Mouse (Mus musculus) heart, postnatal 0 days (tissue): Measurements from ENCODE around the gene Zfp710. TPM values are rescaled to one million over a fixed set of nuclear protein-coding genes. Genes with fewer than 3 reads are reported as not detected.

ENCODE experiments used
- ATAC-seq: fragments of 200-750 bp; cut with Nextera tagmentation; 2 replicates; pipeline ENCODE4 v1.8.0; 2017; ENCODE audit warnings: low read depth, moderate number of reproducible peaks, moderate library complexity; ENCODE audit not compliant: insufficient read depth
- DNase-seq: peaks from one replicate; pipeline ENCODE4 v3.0.0-alpha.2; 2016; ENCODE audit warnings: low spot score
- H3K27ac ChIP-seq: fragments of 300-500 bp; sonication (generic); 2 replicates; pipeline ENCODE4 v1.5.1; 2014; ENCODE audit warnings: low read depth, mild to moderate bottlenecking
- H3K27me3 ChIP-seq: fragments of 300-500 bp; sonication (generic); 2 replicates; pipeline ENCODE4 v1.6.1; 2014; ENCODE audit warnings: low read length, mixed read lengths; ENCODE audit not compliant: control insufficient read depth, insufficient read depth
- H3K36me3 ChIP-seq: fragments of 300-500 bp; sonication (generic); replicated peaks from 2 replicates; pipeline ENCODE4 v1.6.1; 2014; ENCODE audit warnings: low read length, mixed read lengths; ENCODE audit not compliant: control insufficient read depth, insufficient read depth
- H3K4me1 ChIP-seq: fragments of 300-500 bp; sonication (generic); 2 replicates; pipeline ENCODE4 v1.6.1; 2014; ENCODE audit warnings: antibody characterized with exemption; ENCODE audit not compliant: control insufficient read depth, insufficient read depth
- H3K4me2 ChIP-seq: fragments of 300-500 bp; sonication (generic); 2 replicates; pipeline ENCODE4 v1.6.1; 2014; ENCODE audit warnings: low read depth, mild to moderate bottlenecking, low read length, moderate library complexity
- H3K4me3 ChIP-seq: fragments of 300-500 bp; sonication (generic); 2 replicates; pipeline ENCODE4 v1.5.1; 2014; ENCODE audit warnings: low read depth, low read length
- H3K9ac ChIP-seq: fragments of 300-500 bp; sonication (generic); replicated peaks from 2 replicates; pipeline ENCODE4 v1.6.1; 2014; ENCODE audit warnings: low read depth, low read length, mixed read lengths
- H3K9me3 ChIP-seq: fragments of 300-500 bp; sonication (generic); replicated peaks from 2 replicates; pipeline ENCODE4 v1.6.1; 2016; ENCODE audit warnings: low read length; ENCODE audit not compliant: control insufficient read depth
- CTCF ChIP-seq: IDR thresholded peaks from 2 replicates; pipeline ENCODE4 v1.5.1; 2016; ENCODE audit warnings: antibody characterized with exemption, control low read depth, low read depth
- EP300 ChIP-seq: IDR thresholded peaks from 2 replicates; pipeline ENCODE4 v1.6.1; 2016; ENCODE audit warnings: antibody characterized with exemption, low read depth
- WGBS: fragments of 180-500 bp; shearing (Covaris S2); extraction: QIAGEN DNeasy Blood & Tissue Kit; methylation state at CpG from one replicate; pipeline ENCODE4 v1.1.7; 2014; 5-methylcytosine and 5-hydroxymethylcytosine counted together
- polyA plus RNA-seq: library from polyadenylated mRNA; unstranded; fragments of >200 nt; fragmentation: Nextera tagmentation; extraction: Ambion mirVana; gene quantifications from 2 replicates; pipeline ENCODE4 v1.2.1, GENCODE M21; 2015
- total RNA-seq: library from RNA; depleted of rRNA; stranded (reverse); fragments of >200 nt; gene quantifications from 2 replicates; pipeline ENCODE4 v1.2.3, GENCODE M21; 2014; ENCODE audit warnings: low replicate concordance

The Zfp710 gene
- total and polyA plus RNA-seq, 2 experiments from 2014 or later = 7.5 to 29.7 TPM

DNA sequence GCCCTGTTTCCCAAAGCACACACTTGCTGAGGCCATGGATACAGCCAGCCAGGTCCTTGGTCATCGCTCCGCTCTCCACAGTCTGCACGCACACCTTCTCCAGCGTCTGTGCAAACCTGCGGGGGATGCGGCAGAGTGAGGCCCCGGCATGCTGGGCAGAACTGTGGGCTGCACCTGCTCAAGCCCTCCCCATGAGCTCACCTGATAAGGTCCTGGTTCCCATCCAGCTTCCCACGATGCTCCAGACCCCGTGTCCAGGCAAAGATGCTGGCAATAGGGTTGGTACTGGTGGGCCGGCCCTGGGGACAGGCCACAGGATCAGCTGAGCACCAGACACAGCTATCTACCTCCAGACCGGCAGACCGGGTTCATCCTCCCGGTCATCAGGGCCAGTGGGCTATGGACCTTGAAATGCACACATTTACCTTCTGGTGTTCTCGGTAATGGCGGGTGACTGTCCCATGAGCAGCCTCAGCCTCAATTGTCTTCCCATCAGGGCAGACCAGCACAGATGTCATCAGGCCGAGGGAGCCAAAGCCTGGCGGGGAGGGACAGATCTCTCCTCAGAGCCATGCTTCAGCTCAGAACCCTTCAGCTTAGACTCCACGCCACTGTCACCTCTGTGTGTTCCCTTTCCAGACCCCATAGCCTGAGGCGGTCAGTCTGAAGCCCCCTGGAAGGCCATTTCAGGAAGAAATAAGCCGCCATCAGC, 71.1 kb downstream of the Zfp710 start:
- no peak for DNase-seq
- Histone ChIP-seq H3K4me1 (peaks cover 15% of the 10 kb centered on the region; the same call in 1 of the 2 replicates), H3K9me3 (no peaks in the 10 kb centered on the region), H3K27ac (no peak overlapping the region), H3K27me3 (no peaks in the 10 kb centered on the region), H3K9ac (no peak overlapping the region), H3K4me3 (no peak overlapping the region), H3K36me3 (peaks cover 100% of the 10 kb centered on the region), H3K4me2 (no peak overlapping the region)
- 86% methylated on average over 20 of the region's 20 CpGs for WGBS
- TF ChIP-seq CTCF = no peak
- TF ChIP-seq EP300 = no peak
- ATAC-seq = no peak

DNA sequence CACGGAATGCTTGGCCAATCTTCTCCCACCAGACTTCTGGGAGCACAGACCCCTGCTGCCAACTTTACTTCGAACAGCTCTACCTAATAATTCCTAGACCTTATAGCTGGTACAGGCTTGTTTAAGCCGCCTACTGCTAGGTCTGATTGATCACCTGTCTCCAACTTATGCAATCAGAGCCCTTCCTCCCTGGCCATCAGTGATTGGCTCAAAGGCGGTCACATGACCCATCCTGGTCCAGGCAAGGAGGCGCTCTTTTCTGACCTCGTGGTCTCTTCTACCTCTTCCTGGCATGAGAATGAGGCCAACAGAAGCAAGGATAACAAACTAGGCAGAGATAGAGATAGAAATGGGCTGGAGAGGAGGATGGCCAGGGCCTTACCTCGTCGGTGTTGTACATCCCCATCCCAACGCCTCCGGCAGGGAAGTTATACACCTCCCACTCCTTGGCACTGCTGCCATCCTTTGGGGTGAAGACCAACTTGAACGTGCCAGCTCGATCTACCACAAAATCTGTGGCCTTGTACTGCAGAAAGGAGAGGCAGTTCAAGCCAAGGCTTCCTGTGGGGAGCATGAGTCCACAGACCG, 73.9 kb downstream of the Zfp710 start:
- no peaks in the 10 kb centered on the region for H3K27me3 ChIP-seq
- no peak overlapping the region for H3K27ac ChIP-seq
- H3K4me3 ChIP-seq = no peak overlapping the region
- DNase-seq (no peak), ATAC-seq (no peak)
- no peak overlapping the region for H3K4me2 ChIP-seq
- H3K36me3 ChIP-seq = peaks cover 100% of the 10 kb centered on the region
- no peaks in the 10 kb centered on the region for H3K4me1 ChIP-seq
- no peaks in the 10 kb centered on the region for H3K9me3 ChIP-seq
- WGBS = 91% methylated on average over 13 of the region's 13 CpGs
- TF ChIP-seq CTCF (no peak), EP300 (no peak)
- H3K9ac ChIP-seq = no peak overlapping the region

DNA sequence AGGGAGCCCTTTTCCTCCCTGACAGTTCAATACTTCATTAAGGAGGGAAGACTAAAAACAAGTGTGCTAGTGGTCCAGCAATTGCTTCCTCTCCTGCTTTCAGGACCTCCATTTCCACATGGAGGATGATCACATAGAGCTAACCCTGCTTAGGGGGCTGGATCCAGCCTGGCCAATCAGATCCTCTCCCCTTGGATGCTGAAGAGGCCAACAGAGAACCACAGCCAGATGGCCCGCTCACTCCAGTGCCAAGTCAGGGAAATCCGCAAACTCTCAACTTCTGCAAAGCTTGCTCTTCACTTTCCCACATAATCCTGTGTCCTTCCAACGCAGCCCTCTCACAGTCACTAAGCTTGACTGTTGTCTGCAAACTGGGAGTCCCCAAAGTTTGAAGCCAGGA, 78.7 kb downstream of the Zfp710 start:
- TF ChIP-seq CTCF (no peak), EP300 (no peak)
- ATAC-seq (no peak), DNase-seq (no peak)
- H3K4me1 ChIP-seq = peaks cover 21% of the 10 kb centered on the region
- no peak overlapping the region for H3K27ac ChIP-seq
- H3K9me3 ChIP-seq = no peaks in the 10 kb centered on the region; the same call in 1 of the 2 replicates
- H3K9ac ChIP-seq = no peak overlapping the region
- no peaks in the 10 kb centered on the region for H3K27me3 ChIP-seq
- peaks cover 63% of the 10 kb centered on the region for H3K36me3 ChIP-seq
- 71% methylated on average over 3 of the region's 3 CpGs for WGBS
- H3K4me3 ChIP-seq = no peak overlapping the region
- no peak overlapping the region for H3K4me2 ChIP-seq

DNA sequence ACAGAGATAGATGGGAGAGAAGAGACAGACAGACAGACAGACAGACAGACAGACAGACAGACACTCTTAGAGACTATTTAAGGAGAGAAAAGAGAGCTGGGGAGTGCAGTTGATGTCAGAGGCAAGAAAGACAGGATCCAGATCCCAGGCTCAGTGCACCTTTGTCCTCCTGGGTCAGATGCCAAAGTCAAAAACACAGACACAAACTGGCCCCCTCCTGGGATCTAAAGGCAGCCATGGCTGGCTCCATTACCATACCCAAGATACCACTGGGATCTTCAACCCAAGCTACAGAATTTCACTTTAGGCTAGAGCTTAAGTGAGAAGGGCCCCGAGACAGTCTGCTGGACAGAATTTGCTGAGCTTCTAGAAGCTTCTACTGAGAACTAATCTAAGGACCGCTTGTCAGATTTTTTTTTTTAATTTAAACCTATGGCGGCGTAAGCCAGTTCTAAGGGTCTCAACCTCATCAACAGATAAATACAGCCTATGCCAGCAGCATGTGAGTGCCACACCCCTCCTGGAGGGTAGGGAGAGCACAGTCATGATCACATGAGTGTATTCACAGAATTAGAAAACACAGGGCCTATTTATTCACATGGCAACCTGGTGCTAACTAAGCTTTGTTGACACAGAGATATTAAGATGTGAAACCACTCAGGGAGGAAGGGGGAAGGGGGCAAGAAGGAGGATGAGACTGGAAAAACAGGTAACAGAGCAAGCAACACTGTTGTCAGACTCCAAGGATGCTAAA, 81.2 kb downstream of the Zfp710 start:
- Histone ChIP-seq H3K27me3 (no peaks in the 10 kb centered on the region), H3K9me3 (no peaks in the 10 kb centered on the region; the same call in 1 of the 2 replicates), H3K4me1 (peaks cover 32% of the 10 kb centered on the region), H3K27ac (peak overlapping the region; percentile 41), H3K4me2 (0 out of 2 replicates have a peak overlapping the region, but pooled peaks have one; percentile 2), H3K9ac (no peak overlapping the region), H3K36me3 (peaks cover 60% of the 10 kb centered on the region), H3K4me3 (no peak overlapping the region)
- DNase-seq (no peak), ATAC-seq (peak; percentile 31; the same call in 1 of the 2 replicates)
- WGBS = 86% methylated on average over 4 of the region's 4 CpGs
- no peak for TF ChIP-seq CTCF
- no peak for TF ChIP-seq EP300

DNA sequence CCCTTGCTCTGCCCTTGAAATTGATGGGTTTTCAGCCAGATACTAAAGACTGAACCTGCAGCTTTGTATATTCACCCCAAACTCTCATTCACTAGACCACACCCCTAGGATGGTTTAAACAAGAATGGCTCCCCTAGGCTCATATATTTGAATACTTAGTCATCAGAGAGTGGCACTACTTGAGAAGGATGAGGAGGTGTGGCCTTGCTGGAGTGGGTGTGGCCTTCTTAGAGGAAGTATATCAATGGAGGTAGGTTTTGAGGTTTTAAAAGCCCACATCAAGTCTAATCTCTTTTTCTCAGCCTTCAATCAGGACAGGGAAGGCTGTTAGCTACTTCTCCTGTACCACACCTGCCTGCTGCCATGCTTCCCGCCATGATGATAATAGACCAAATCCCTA, 81.8 kb downstream of the Zfp710 start:
- Histone ChIP-seq H3K4me3 (no peak overlapping the region), H3K4me2 (no peak overlapping the region), H3K9me3 (no peaks in the 10 kb centered on the region; the same call in 1 of the 2 replicates), H3K36me3 (peaks cover 54% of the 10 kb centered on the region), H3K27me3 (no peaks in the 10 kb centered on the region), H3K27ac (0 out of 2 replicates have a peak overlapping the region, but pooled peaks have one; percentile 2), H3K9ac (no peak overlapping the region), H3K4me1 (peaks cover 37% of the 10 kb centered on the region)
- TF ChIP-seq EP300 = no peak
- TF ChIP-seq CTCF = no peak
- DNase-seq (no peak), ATAC-seq (no peak)
- WGBS = 100% methylated on average over 1 of the region's 1 CpGs
